Mouse (Mus musculus) liver, embryonic 14.5 days (tissue): ENCODE data around the gene Necab3.

Experiments
- CTCF ChIP-seq: IDR thresholded peaks from 2 replicates; pipeline ENCODE4 v1.5.1; 2016; ENCODE audit warnings: antibody characterized with exemption, low read depth, control low read depth
- EP300 ChIP-seq: IDR thresholded peaks from 2 replicates; pipeline ENCODE4 v1.6.1; 2016; ENCODE audit warnings: antibody characterized with exemption, low read depth

DNA sequence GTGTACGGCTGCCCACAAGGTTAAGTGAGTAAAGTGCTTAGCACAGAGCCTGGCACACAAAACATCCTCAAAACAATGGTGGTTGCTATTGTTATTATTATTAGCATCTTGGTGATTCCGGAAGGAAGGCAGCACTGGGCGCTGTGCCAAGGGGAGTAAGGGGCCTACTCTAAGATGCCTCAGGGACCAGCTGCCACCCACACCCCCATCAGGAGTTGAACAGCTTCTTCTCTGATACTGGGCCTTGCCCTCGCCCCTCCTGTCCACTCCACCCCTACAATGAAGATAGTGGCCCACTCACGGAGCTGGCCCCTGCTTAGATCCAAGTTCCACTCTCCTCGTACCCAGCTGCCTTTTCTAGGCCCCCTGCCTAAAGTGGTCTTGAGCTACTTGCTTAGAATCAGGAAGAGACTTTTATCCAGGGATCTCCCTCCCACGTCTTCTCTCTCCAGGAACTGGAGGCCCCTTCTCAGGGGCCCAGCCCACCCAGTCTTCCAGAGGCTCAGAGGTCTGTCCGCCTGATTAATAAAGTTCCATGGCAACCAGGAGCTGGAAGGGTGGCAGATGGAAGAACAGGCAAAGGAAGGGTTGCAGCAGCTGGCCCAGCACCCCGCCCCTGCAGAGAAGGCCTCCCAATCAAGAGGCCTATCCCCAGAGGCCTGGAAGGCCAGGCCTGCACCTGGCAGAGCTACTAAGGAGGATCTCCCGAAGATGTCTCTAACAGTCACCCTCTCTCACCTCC is 9.8 kb upstream of the Necab3 start:
- TF ChIP-seq CTCF (no peak), EP300 (no peak)
